Mouse (Mus musculus) liver, embryonic 14.5 days (tissue): ENCODE measurements around the gene Fzd7.

ENCODE experiments used
- CTCF ChIP-seq: IDR thresholded peaks from 2 replicates; pipeline ENCODE4 v1.5.1; 2016; ENCODE audit warnings: antibody characterized with exemption, low read depth, control low read depth
- EP300 ChIP-seq: IDR thresholded peaks from 2 replicates; pipeline ENCODE4 v1.6.1; 2016; ENCODE audit warnings: antibody characterized with exemption, low read depth

DNA sequence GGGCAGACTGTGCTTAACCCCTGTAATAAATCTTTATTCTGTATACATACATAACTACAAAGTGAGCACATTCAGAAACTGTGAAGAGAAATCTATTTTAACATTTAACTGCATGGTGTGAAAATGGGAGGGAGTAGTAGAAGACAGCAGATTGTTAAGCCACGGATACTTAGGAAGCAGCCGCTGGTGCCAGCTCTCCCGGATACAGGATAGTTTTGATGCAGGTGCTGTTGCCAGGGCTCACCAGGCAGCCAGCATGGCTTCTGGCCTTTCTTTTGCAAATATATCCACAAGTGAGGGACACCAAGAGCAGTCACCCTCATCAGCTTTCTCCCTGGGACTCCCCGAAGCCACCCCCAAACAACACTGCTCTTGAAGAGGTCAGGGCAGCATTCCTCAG, 13.1 kb upstream of the Fzd7 start:
- TF ChIP-seq CTCF (no peak), EP300 (no peak)
